Mouse (Mus musculus): ENCODE measurements around the gene Rnf4. TPM values are rescaled to one million over a fixed set of nuclear protein-coding genes. Genes with fewer than 3 reads are reported as not detected.
A peak's percentile ranks its signal among the peaks of the same experiment; 100 is the strongest.

Gene Rnf4
- polyA plus RNA-seq (2012; rRNA removed), result 87.8 and 111 TPM in 2 replicates

DNA sequence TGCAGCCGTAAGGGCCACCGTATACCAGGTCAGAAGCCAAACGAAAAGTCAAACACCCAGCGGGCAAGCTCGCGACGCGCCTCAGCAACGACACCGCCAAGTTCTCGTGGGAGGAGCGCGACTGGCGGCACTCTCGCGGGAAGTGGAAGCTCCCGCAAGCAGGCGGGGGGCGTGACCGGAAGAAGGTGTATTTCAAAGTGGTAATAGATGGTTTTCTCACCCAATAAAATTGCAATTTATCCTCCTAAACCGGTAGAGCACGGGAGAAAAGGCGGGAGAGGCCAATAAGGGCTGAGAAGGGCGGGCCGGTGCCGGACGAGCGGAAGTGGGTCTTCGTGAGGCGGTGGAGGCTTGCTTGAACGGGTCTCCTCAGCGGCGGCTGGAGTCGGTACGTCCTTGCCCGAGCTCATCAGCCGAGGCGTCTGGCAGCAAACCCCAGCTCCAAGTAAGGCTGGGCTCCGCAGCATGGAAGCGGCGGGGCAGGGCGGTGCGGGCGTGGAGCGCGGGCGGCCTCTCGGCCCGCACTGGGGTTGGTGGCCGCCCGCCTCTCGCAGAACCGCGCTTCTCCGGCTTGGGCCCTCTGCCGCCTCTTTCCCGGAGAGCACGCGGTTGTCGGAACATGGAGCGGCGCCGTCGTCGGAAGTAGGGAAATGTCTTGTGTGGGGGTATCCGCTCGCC is at the start of gene Rnf4:
Gene Rnf4, plus strand, starts transcription at position 193 of the 678 bp plus-strand sequence.
- peak; percentile 84 for DNase-seq (ENCODE audit: low read depth)

DNA sequence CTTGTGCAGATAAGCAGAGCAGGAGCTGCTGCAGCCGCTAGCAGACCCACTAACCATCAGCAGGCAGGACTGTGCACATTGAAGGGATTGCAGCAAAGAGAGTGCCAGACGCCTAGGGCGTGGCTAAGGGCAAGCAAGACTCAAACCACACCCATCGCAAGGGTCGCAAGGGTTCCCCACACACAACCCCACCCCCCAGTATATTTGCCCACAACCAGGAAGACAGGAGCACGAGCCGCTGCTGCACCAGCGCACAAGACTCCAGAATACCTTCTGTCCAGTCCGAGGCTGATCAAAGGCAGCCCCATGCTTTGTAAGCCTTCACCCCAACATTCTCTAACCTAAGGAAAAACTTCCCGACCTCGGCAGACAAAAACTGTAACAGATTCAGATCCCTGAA is 49.6 kb upstream of the Rnf4 start:
- no peak for DNase-seq (ENCODE audit: low read depth)

DNA sequence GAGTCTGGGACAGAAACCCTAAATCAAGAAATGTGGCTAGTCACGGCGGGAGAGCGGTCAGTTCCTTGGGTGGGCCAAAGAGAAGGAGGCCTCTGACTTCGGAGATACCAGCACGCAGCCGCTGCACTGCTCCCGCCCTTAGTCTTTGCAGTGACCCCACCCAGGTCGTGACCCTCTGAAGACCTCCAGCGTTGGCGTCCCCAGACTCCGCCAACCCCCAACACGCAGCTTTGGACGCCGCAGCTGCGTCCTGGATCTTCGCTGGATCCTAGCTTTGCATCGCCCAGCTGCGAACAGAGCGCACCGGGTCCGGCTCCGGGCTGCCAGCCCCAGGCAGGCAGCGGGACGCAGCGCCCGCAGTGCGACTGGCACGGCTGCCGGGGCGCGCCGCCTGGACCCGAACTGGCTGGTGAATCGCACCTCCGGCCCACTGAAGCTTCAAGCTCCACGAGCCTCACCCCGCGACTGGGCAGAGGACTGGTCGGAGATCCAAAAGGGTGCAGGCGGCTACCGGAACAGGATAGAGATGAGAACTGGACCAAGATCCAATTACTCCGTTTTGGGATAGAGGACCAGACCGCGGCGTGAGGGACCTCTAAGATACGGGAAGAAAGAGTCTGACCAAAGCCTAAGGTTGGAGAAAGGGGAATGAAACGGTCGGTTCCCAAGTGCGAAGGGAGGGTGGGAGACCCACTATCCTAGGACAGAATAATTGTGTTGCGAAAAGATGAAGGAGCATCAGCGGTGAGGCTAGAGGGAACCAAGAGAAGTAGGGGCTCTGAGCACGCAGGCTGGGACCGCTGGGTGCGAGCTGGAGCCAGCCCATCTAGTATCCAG is 48.9 kb upstream of the Rnf4 start:
- no peak for DNase-seq (ENCODE audit: low read depth)

DNA sequence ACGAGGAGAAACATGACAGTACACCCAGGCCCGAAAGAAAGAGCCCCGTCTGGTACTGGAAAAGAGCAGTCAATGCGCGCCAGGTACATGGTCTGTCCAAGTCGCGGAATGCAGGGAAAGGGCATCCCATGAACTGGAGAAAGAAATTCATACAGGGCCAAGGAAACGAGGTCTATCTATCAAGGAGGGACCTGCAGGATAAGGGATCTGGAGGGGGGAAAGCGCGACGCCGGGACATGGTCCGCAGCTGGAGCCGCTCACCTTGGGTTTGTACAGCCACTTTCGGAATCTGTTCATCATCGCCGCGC is 48.3 kb upstream of the Rnf4 start:
- no peak for DNase-seq (ENCODE audit: low read depth)

DNA sequence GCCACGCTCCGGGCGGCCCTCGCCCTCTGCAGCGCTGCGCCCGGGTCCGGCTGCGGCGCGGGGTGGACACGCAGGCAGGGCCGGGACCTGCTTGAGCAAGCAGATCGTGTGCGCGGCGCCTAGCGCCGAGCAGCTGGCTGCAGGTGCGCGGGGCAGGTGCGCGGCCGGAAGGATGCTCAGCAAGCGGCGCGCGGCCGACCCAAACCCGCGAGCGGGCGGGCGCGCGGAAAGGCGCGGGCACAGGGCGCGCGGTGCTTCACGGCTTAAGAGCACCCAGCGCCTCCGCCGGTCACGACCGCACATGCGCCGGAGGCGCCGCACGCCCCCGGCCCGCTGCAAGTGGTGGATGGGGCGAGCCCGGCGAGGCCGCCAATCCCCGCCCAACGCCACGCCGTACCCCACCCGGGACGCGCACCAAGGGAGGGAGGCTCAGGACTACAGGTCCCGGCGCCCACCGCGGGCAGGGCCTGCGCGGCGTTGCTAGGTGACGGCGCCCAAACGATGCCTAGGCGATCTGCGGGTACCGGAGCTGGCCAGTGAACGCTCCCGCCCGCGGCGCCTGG is 47.9 kb upstream of the Rnf4 start, which contains the start of the genes Zfyve28 and Cfap99:
Gene Zfyve28, minus strand, starts transcription at position 296 of the 563 bp plus-strand sequence.
Gene Cfap99, plus strand, starts transcription at position 447 of the 563 bp plus-strand sequence.
- no peak for DNase-seq (ENCODE audit: low read depth)

DNA sequence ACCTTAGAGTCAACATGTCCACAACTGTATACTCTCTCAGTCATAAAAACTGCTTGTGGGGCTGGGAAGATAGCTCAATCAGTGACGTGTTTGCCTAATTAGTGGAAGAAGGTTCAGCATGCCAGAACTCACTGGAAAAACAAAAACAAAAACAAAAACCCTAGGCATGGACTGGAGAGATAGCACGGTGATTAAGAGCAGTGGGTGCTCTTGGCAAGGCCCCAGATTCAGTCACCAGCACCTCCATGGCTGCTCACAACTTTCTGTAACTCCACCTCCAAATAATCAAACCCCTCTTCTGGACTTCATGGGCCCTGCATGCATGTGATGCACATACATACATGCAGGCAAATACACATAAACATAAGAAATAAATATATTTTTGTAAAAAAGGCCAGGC is 46.8 kb upstream of the Rnf4 start:
- DNase-seq (ENCODE audit: low read depth), result no peak

DNA sequence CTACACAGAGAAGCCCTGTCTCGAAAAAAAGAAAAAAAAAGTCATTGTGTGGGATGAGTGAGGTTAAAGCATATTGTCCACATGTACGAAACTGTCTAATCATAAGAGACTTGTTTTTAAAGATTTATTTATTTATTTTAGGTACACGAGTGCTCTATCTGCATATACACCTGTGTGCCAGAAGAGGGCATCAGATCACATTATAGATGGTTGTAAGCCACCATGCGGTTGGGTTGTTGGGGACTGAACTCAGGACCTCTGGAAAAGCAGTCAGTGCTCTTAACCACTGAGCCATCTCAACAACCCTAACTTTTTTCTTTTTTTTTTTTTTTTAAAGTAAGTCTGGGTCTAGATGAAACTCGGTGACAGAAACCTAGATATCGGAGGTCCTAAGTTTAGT is 42.7 kb upstream of the Rnf4 start:
- no peak for DNase-seq (ENCODE audit: low read depth)

DNA sequence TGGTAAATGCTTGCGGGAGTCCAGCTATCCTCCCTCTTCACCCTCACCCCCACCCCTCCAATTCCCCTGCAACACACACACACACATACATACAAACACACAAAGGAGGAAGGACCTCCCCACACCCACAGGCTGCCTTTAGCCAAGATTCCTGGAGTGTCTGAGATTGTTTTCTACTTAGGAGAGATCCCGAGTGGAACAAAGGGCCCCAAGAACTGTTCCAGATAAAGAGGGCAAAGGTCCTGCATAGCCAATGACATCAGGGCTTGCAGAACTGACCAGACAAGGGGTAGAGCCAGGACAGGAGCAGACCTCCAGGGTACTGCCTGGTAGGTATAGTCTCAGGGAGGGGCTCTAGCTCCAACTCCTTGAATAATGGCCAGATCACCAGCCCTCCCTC is 41.4 kb upstream of the Rnf4 start:
- no peak for DNase-seq (ENCODE audit: low read depth)

DNA sequence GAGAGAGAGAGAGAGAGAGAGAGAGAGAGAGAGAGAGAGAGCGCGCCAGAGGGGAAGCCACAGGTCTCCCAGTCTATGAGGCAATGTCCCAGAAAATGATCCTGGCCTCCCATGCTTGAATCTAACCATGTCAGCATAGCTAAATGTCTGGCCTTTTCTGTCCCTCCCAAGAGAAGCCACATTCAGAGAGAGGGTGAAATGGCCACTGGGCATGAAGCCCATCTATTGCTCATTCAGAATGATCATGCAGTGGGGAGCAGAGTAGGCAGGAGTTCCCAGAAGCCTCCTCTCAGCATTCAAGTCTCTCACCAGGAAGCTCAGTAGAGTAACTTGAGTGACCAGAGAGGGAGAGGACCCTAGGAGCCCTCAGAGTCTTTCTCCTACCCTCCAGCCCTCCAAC is 40.9 kb upstream of the Rnf4 start:
- no peak for DNase-seq (ENCODE audit: low read depth)

DNA sequence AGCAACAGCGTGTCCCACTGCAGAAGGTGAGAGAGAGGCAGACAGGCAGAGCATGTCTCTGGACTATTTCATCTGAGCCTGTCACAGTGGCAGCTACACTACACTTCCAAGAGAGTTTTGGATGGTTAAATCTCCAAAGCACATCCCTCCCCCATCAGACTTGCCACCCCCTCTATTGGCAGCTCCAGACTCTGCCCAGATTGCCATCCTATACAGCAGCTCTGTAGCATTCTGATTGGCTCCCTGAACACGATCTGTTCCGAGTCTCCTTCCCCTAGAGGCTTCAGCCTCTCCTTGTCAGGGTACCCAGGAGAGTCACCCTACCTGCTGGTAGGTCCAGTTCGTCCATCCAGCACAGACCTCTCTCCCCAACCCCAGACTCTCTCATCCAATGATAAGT is 38.0 kb upstream of the Rnf4 start:
- DNase-seq (ENCODE audit: low read depth), result no peak

DNA sequence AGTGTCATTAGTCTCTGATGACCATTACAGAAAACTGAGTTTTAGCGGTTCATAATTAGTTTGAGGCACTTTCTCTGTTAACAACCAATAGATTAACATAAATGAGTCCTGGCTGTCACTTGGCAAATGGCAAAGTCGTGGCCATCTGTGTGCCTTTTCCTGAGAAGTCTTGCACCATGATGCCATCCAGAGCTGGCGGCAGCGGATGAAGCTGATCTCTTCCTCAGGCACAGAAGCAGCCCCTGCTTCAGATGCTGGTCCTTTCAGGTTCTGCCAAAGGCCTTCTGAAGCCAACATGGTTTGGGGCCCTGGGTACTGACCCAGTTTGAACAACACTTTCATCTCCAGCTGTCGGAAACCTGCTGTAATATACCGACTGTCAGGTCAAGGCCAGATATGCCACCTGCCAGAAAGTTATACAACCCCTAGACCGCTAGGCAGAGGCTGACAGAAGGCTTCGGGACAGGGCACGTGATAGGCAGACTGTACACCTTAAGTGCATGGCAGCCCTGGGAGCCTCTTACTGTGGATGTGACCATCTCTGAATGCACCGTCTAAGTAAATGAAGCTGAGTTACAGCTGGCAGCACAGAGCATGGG is 37.1 kb upstream of the Rnf4 start:
- no peak for DNase-seq (ENCODE audit: low read depth)

DNA sequence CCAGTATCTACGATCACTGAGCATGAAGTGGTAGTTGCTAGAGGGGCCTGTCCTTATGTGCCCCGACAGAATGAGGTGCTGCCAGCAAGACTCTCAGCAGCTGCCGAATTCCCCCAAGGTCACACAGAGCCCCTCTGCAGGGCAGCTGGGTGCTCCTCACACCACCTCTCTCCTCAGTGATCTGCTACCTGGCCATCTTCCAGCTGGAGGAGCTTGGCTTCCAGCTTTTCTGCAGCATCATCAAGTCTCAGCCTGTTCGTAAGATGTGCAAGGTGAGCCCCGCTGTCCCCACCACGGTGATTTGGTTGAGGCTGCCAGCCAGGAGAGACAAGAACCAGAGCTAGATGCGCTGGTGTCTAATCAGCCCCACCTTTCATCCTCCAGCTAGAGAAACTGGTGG is 33.7 kb upstream of the Rnf4 start:
- DNase-seq (ENCODE audit: low read depth), result no peak

DNA sequence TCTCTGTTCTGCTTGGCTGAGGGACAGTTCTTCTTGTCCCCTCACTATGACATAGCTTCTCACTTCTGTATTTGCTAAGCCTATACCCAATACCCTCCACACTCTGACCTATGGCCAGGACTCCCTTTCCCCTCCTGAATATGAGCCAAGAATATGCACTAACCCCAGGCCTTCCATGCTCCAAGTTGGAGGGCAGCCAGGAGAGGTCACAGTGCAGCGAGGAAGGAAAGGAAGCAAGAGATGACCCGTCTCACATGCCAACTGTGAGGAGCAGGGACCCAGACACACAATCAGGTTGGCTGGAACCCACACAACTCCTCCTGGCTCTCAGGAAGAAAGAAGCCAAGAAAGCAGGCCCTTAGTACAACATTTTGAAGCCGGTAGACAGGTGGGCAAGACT is 27.1 kb upstream of the Rnf4 start:
- DNase-seq (ENCODE audit: low read depth), result no peak

DNA sequence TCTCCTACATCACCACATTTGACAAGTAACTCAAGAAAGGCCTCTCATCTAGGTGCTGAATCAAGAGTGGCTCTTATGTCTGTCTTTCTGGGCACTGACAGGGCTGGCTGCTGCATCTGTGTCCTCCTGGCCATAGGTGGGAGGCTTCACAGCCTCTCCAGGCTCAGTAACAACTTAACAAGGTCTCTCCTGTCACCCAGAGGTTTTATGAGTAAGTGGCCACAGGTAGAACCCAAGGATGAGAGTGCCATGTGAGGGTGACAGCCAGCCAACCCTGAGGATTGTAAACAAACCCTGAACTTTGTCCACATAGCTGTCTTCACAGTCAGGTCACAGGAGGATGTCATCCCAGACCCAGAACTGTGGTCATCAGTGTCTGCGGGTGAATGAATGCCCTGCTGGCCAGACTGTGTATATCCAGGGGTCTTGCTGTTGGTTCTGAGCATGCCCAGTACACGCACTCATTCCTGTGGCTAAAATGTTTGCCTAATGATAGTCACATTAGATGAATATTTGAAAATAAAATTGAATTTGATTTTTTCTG is 16.5 kb upstream of the Rnf4 start:
- no peak for DNase-seq (ENCODE audit: low read depth)

DNA sequence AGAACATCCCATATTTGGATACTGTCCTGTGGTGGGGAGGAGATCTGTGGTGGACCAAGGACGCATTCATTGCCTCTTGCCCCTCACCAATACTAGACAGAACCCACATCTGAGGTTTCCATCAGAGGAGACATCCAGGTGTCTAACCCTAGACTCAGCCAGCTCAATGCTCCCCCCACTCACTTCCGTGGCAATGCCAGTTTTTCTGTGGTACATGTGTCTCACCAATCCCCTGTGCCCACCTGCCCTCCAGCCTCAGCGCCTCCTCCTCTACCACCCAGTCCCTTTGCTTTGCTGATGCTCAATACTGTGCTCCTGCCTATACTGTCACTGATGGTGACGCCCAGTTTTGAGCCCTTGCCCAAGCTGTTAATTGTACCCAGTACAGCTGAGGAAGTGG is 14.9 kb upstream of the Rnf4 start:
- no peak for DNase-seq (ENCODE audit: low read depth)

DNA sequence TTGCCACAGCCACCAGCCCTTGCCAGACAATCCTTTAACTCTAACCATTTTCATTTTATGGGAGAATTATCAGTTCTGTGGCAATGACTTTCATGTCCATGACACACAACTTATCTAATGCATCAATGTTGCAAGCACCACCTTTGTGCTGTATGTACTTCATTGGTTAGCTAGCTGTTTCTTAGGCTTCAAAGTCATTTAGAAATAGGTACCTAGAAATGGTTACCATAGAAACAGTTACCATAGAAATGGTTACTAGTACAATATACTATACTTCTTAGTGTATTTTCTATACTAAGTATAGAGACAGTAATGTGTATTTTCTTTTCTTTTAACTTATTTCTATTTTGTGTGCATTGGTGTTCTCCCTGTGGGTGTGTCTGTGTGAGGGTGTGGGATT is 10.8 kb upstream of the Rnf4 start:
- DNase-seq (ENCODE audit: low read depth), result no peak

DNA sequence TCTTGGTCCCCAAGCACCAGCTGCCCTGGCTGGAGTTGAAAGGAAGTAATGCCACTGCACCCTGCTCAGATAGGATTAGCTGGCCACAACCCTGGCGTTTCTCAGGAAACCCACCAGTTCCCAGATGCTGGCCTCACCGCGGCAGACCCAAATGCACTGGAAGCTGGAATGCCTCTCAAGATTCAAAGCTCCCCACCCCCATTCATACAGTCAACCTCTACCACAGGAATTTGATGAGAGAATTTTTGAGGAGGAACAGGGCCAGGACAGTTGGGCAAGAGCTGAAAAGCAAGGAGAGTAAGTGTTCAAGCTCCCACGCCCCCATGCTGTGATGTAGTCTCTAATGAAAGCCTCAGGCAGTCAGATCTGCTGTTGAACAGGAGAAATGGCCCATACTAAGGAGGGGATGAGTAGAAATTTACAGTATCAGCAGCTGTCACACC is 9.8 kb upstream of the Rnf4 start:
- DNase-seq (ENCODE audit: low read depth), result no peak

DNA sequence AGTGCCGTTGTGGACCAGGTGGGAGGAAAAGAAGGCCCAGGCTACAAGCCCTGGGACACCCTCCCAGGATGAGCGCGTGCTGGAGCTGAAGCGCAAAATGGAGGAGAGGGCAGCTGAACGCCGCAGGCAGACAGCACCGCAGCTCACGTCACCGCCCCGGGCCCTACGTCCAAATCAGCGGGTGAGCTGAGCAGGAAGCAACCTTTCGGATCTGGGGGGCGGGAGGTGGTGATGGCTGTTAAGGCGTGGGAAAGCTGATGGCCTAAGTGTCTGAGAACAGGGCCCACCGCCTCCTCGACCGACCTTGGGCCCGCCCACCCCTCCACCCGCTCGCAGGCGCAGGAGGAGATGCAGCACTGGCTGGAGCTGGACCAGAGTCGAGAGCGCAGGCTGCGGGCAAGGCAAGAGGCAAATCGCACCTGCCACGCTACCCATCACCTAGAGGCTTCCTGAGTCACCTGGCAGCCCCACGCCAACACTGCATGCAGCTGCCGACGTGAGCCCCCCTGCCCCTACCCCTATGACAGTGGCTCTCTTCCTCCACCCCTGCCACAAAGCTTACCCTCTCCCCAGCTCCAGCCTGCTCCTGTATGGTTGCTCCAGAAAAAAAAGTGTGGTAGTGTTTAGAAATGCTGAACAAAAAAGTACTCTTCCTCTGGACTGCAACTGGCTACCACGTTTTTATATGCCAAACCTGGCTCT is 9.1 kb upstream of the Rnf4 start:
- DNase-seq (ENCODE audit: low read depth), result no peak

DNA sequence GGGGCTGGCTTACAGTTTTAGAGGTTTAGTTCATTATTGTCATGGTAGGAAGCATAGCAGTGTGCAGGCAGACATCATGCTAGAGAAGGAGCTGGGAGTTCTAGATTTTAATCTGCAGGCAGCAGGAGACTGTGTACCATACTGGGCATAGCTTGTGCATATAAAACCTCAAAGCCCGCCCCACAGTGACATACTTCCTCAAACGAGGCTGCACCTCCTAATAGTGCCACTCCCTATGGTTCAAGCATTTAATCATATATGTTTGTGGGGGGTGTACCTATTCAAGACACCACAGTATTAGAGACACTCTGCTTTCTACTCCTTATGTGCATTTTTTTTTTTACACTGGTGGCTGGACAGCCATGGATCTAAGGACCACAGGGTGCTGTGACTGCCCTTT is 6.0 kb upstream of the Rnf4 start:
- DNase-seq (ENCODE audit: low read depth), result no peak

DNA sequence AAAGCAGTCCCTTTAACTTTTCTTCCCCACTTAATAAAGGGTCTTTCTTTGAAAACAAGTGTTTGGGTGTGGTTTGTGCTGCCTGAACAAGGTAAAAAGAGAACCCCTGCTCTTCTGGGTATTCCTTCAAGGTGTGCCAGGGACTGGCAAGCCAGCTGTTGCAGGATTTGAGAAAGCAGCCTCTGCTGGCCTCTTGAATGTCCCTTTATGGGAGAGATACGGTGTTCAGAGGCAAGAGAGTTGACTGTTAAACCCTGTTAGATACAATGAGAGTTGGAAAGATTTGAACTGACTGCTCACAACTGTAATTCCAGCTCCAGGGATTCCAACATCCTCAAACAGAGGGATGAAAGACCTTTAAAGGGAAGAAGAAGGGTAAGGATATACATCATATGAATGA is 2.0 kb upstream of the Rnf4 start:
- no peak for DNase-seq (ENCODE audit: low read depth)

DNA sequence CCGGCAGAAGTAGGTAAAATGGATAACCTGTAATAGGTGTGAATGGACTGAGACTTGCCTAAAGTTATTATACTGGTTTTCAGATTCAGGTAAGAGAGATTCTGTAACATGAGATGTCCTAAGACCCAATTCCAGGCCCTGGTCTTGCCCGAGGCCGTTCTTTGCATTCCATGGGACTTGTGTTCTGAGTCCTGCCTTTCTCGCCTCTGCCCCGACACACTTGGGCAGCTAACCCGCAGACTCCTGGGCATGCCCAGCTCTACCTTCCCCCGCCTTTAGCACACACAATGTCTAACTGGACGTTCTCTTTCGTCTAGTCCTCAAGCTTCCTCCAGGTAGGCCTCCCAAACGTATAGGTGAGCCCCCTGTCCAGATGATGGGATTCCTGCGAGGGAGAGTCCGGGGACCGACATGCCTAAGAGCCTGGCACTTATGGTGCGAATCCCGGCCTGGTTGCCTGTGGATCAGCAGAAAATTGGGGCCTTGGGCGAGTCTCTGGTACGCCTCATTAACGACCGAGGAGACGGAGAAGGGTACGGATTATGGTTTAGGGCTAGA is 471 bp upstream of the Rnf4 start:
- peak; percentile 67 for DNase-seq (ENCODE audit: low read depth)

Measured in gonadal fat pad, adult 2 months (tissue).